Mouse (Mus musculus) intestine, embryonic 14.5 days (tissue): ENCODE measurements around the gene Mtrf1. TPM values are rescaled to one million over a fixed set of nuclear protein-coding genes. Genes with fewer than 3 reads are reported as not detected.
"Not testable (repeated sequence)": the region's sequence is repeated elsewhere in the genome, so short reads cannot be mapped to it uniquely, and the experiment has no call there.

Source experiments
- ATAC-seq: fragments of 200-750 bp; cut with Nextera tagmentation; replicated peaks from 2 replicates; pipeline ENCODE4 v1.8.0; 2017; ENCODE audit warnings: low read depth, moderate number of reproducible peaks, moderate TSS enrichment, moderate library complexity; ENCODE audit not compliant: low FRiP score, low TSS enrichment
- DNase-seq: peaks from one replicate; pipeline ENCODE4 v3.0.0-alpha.2; 2018; ENCODE audit warnings: low spot score
- H3K27ac ChIP-seq: fragments of 300-500 bp; sonication (generic); 2 replicates; pipeline ENCODE4 v1.5.1; 2014; ENCODE audit warnings: low read depth, mild to moderate bottlenecking, control low read depth
- H3K27me3 ChIP-seq: fragments of 300-500 bp; sonication (generic); replicated peaks from 2 replicates; pipeline ENCODE4 v1.6.1; 2014; ENCODE audit warnings: low read length, control low read depth; ENCODE audit not compliant: control insufficient read depth, insufficient read depth
- H3K36me3 ChIP-seq: fragments of 300-500 bp; sonication (generic); 2 replicates; pipeline ENCODE4 v1.6.1; 2014; ENCODE audit warnings: low read length, control low read depth; ENCODE audit not compliant: control insufficient read depth, insufficient read depth
- H3K4me1 ChIP-seq: fragments of 300-500 bp; sonication (generic); replicated peaks from 2 replicates; pipeline ENCODE4 v1.6.1; 2014; ENCODE audit warnings: low read length, control low read depth, mixed read lengths; ENCODE audit not compliant: control insufficient read depth, insufficient read depth
- H3K4me2 ChIP-seq: fragments of 300-500 bp; sonication (generic); 2 replicates; pipeline ENCODE4 v1.6.1; 2014; ENCODE audit warnings: low read length
- H3K4me3 ChIP-seq: fragments of 300-500 bp; sonication (generic); 2 replicates; pipeline ENCODE4 v1.5.1; 2014; ENCODE audit warnings: low read depth, low read length, control low read depth, mixed read lengths
- H3K9ac ChIP-seq: fragments of 300-500 bp; sonication (generic); 2 replicates; pipeline ENCODE4 v1.6.1; 2014; ENCODE audit warnings: mild to moderate bottlenecking, low read length
- H3K9me3 ChIP-seq: fragments of 300-500 bp; sonication (generic); 2 replicates; pipeline ENCODE4 v1.6.1; 2016; ENCODE audit warnings: low read length, control low read depth; ENCODE audit not compliant: control insufficient read depth
- WGBS: fragments of 180-500 bp; shearing (Covaris S2); extraction: QIAGEN DNeasy Blood & Tissue Kit; methylation state at CpG from one replicate; pipeline ENCODE4 v1.1.7; 2014; 5-methylcytosine and 5-hydroxymethylcytosine counted together
- polyA plus RNA-seq: library from polyadenylated mRNA; unstranded; fragments of >200 nt; fragmentation: Nextera tagmentation; extraction: Ambion mirVana; gene quantifications from 2 replicates; pipeline ENCODE4 v1.2.1, GENCODE M21; 2014

Mtrf1 gene
- polyA plus RNA-seq, 1 experiment from 2014 or later: 10.0 TPM

GRCm38 (mm10) chr14:79434068-79434467 is 36.5 kb downstream of the Mtrf1 start:
- H3K4me2 ChIP-seq: no peak overlapping the region
- H3K4me1 ChIP-seq: no peaks in the 10 kb centered on the region
- H3K4me3 ChIP-seq: no peak overlapping the region
- H3K27ac ChIP-seq: no peak overlapping the region
- ATAC-seq (no peak), DNase-seq (no peak)
- no peaks in the 10 kb centered on the region for H3K36me3 ChIP-seq
- 80% methylated on average over 1 of the region's 1 CpGs for WGBS
- H3K27me3 ChIP-seq: no peaks in the 10 kb centered on the region
- no peak overlapping the region for H3K9ac ChIP-seq
- no peaks in the 10 kb centered on the region for H3K9me3 ChIP-seq

GRCm38 (mm10) chr14:79440655-79441054 is 43.1 kb downstream of the Mtrf1 start:
- no peaks in the 10 kb centered on the region for H3K27me3 ChIP-seq
- H3K9ac ChIP-seq: no peak overlapping the region
- H3K4me1 ChIP-seq: no peaks in the 10 kb centered on the region
- 84% methylated on average over 2 of the region's 2 CpGs for WGBS
- no peak overlapping the region for H3K4me3 ChIP-seq
- no peak for ATAC-seq
- no peak overlapping the region for H3K27ac ChIP-seq
- DNase-seq: no peak
- H3K4me2 ChIP-seq: no peak overlapping the region
- H3K36me3 ChIP-seq: no peaks in the 10 kb centered on the region
- 0 out of 2 replicates have a peak, but pooled peaks cover 3% of the 10 kb centered on the region for H3K9me3 ChIP-seq

GRCm38 (mm10) chr14:79441441-79441840 is 43.9 kb downstream of the Mtrf1 start:
- Histone ChIP-seq H3K27ac (no peak overlapping the region), H3K4me1 (no peaks in the 10 kb centered on the region), H3K4me2 (no peak overlapping the region), H3K9ac (no peak overlapping the region), H3K9me3 (0 out of 2 replicates have a peak, but pooled peaks cover 3% of the 10 kb centered on the region), H3K4me3 (no peak overlapping the region), H3K36me3 (no peaks in the 10 kb centered on the region), H3K27me3 (no peaks in the 10 kb centered on the region)
- 83% methylated on average over 5 of the region's 5 CpGs for WGBS
- DNase-seq (no peak), ATAC-seq (no peak)

GRCm38 (mm10) chr14:79444601-79445000 is 47.0 kb downstream of the Mtrf1 start:
- ATAC-seq (no peak), DNase-seq (no peak)
- Histone ChIP-seq H3K9ac (no peak overlapping the region), H3K27ac (no peak overlapping the region), H3K4me2 (no peak overlapping the region), H3K4me3 (no peak overlapping the region), H3K36me3 (no peaks in the 10 kb centered on the region), H3K9me3 (0 out of 2 replicates have a peak, but pooled peaks cover 3% of the 10 kb centered on the region), H3K4me1 (no peaks in the 10 kb centered on the region), H3K27me3 (no peaks in the 10 kb centered on the region)
- 81% methylated on average over 9 of the region's 9 CpGs for WGBS

- Histone ChIP-seq H3K27ac (no peak overlapping the region), H3K4me1 (no peaks in the 10 kb centered on the region), H3K4me2 (no peak overlapping the region), H3K9ac (no peak overlapping the region), H3K27me3 (no peaks in the 10 kb centered on the region), H3K4me3 (no peak overlapping the region), H3K36me3 (no peaks in the 10 kb centered on the region), H3K9me3 (no peaks in the 10 kb centered on the region)
- WGBS: 74% methylated on average over 16 of the region's 16 CpGs
- DNase-seq (no peak), ATAC-seq (no peak)
These were observed 47.6 kb downstream of the Mtrf1 start for GRCm38 (mm10) chr14:79445055-79445620.

- not testable (repeated sequence) for H3K4me1 ChIP-seq, H3K27me3 ChIP-seq, H3K9me3 ChIP-seq, H3K36me3 ChIP-seq
- peak within 1 kb of the TSS; percentile 55 for H3K4me2 ChIP-seq
- DNase-seq: peak; percentile 90
- WGBS: 13% methylated on average over 40 of the region's 89 CpGs
- H3K9ac ChIP-seq: peak within 1 kb of the TSS; percentile 38
- 0 out of 2 replicates have a peak within 1 kb of the TSS, but pooled peaks have one; percentile 22 for H3K27ac ChIP-seq
- ATAC-seq: peak; percentile 79
- H3K4me3 ChIP-seq: peak within 1 kb of the TSS; percentile 47
These were observed 54.4 kb downstream of the Mtrf1 start, which contains the start of gene Kbtbd6 for GRCm38 (mm10) chr14:79451681-79452590. Gene Kbtbd6 (plus strand): TSS chr14:79451835.

- H3K36me3 ChIP-seq, H3K4me2 ChIP-seq, H3K9me3 ChIP-seq, H3K9ac ChIP-seq, ATAC-seq, DNase-seq, H3K4me1 ChIP-seq, H3K4me3 ChIP-seq, H3K27ac ChIP-seq, H3K27me3 ChIP-seq: not testable (repeated sequence)
- WGBS: 95% methylated on average over 5 of the region's 10 CpGs
These were observed 55.0 kb downstream of the Mtrf1 start for GRCm38 (mm10) chr14:79452591-79452934.

- ATAC-seq: no peak
- Histone ChIP-seq H3K4me3 (no peak overlapping the region), H3K9me3 (no peaks in the 10 kb centered on the region), H3K36me3 (peaks cover 41% of the 10 kb centered on the region), H3K9ac (no peak overlapping the region), H3K27ac (no peak overlapping the region), H3K4me1 (no peaks in the 10 kb centered on the region), H3K4me2 (no peak overlapping the region), H3K27me3 (no peaks in the 10 kb centered on the region)
- DNase-seq: no peak
- 96% methylated on average over 1 of the region's 1 CpGs for WGBS
These were observed 62.8 kb downstream of the Mtrf1 start for GRCm38 (mm10) chr14:79460401-79460800.
